In the genomic region with DNA sequence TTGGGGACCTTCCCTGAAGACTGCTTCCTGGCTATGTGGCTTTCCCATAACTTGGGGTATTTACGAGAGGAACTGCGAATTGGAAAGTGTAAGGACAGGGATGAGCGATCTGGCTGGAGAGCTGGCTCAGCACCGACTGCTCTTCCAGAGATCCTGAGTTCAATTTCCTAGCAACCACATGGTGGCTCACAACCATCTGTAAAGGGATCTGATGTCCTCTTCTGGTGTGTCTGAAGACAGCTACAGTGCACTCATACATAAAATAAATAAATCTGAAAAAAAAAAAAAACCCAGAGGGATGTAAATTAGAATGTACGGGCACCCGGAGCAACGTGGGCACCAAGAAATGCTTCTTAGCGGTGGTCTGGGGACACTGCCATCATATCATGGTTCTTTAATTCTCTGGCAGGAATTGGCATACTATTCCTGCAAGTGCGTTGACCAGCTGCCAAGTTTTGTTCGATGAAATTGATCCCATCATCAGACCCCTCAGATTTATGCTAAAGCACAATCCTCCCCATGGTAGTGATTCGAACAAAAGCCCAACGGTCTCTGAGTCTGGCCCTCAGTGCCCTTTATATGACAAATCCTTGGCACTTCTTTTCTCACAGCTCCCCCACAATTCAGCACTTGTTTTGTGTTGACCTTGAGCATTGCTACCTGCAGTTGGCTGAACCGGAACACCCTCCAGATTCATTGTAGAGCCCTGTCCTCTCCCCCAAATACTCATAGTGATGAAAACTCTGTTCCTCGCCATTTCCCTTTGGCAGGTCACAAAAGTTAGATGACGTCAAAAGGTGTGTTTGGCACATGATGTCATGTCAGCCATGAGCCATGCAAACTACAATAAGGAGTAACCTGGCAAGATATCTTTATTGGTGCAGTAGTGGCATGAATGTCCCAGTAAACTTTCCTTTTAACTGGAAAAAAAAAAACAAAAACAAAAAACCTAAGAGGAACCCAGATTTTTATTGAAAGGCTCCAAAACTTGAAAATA, we compare ENCODE assay signal across 9 mouse cellular contexts. TPM values are rescaled to one million over a fixed set of nuclear protein-coding genes. Genes with fewer than 3 reads are reported as not detected.
A peak's percentile ranks its signal among the peaks of the same experiment; 100 is the strongest.
DNase-seq lines count a peak whose midpoint lies in the region; ATAC-seq and TF ChIP-seq lines count a peak whose summit lies in the region.
"Had no signal": no experiment of that assay in that cellular context is flagged by ENCODE, and none has a peak within 500 bp of the region (broad histone marks: within the 10 kb centered on the region; RNA-seq: fewer than 3 reads in every experiment).

No protein-coding gene starts in this region.

- ATAC-seq in hindbrain, embryonic 13.5 days (ENCODE audit: low FRiP score), result peak; percentile 25; the same call in 1 of the 2 replicates
- ATAC-seq in liver, embryonic 16.5 days (ENCODE audit: low read depth), result peak; percentile 0; the same call in 1 of the 2 replicates

- no peak for TF ChIP-seq POLR2A in ES-Bruce4 (IDR thresholded peaks at IDR 0.05; ENCODE audit: insufficient read depth, low read length)
- no peak for TF ChIP-seq POLR2A in cortical plate, adult 2 months (IDR thresholded peaks at IDR 0.05; ENCODE audit: extremely low read depth, insufficient read depth, low read length)

- peak overlapping the region; percentile 44 for H3K9ac ChIP-seq in ES-Bruce4 (ENCODE audit: low read depth, poor library complexity, severe bottlenecking)
- H3K9ac ChIP-seq in hindbrain, embryonic 13.5 days, result peak overlapping the region; percentile 97
- H3K9ac ChIP-seq in liver, embryonic 16.5 days (ENCODE audit: low read depth, low read length), result peak overlapping the region; percentile 87

- no peaks in the 10 kb centered on the region for H3K27me3 ChIP-seq in ES-Bruce4 (ENCODE audit: control insufficient read depth, insufficient read depth, low read length, poor library complexity, severe bottlenecking)
- H3K27me3 ChIP-seq in hindbrain, embryonic 13.5 days, result no peaks in the 10 kb centered on the region
- H3K27me3 ChIP-seq in liver, embryonic 16.5 days (ENCODE audit: control insufficient read depth, insufficient read depth, low read depth, low read length), result no peaks in the 10 kb centered on the region

- H3K9me3 ChIP-seq in ES-Bruce4 (replicated peaks; ENCODE audit: control insufficient read depth, insufficient read depth, low read length, poor library complexity, severe bottlenecking), result no peaks in the 10 kb centered on the region
- H3K9me3 ChIP-seq in hindbrain, embryonic 13.5 days, result no peaks in the 10 kb centered on the region
- H3K9me3 ChIP-seq in liver, embryonic 16.5 days (replicated peaks; ENCODE audit: control insufficient read depth, low read length), result no peaks in the 10 kb centered on the region

- DNase-seq in kidney, adult 8-10 months, result peak; percentile 4 to 26
- no peak for DNase-seq in kidney, adult 18-20 months
- peak; percentile 56 for DNase-seq in testis, postnatal 10 days (ENCODE audit: low spot score)
- DNase-seq in left cerebral cortex, adult 8-10 months (ENCODE audit: low spot score in 2 of 2), result no peak

- TF ChIP-seq CTCF in ES-Bruce4 (IDR thresholded peaks at IDR 0.05; ENCODE audit: low read depth, low read length), result no peak
- TF ChIP-seq CTCF in cortical plate, adult 2 months (IDR thresholded peaks at IDR 0.05; ENCODE audit: extremely low read depth, insufficient read depth, low read length), result no peak

- no peaks in the 10 kb centered on the region for H3K4me1 ChIP-seq in ES-Bruce4 (ENCODE audit: control insufficient read depth, insufficient read depth, low read length)
- no peaks in the 10 kb centered on the region; the same call in 1 of the 2 replicates for H3K4me1 ChIP-seq in cortical plate, adult 2 months (ENCODE audit: control insufficient read depth, insufficient read depth, low read length)
- peaks cover 25% of the 10 kb centered on the region for H3K4me1 ChIP-seq in hindbrain, embryonic 13.5 days (replicated peaks)
- peaks cover 14% of the 10 kb centered on the region for H3K4me1 ChIP-seq in liver, embryonic 16.5 days (ENCODE audit: control insufficient read depth, low read depth, low read length)

- H3K27ac ChIP-seq in ES-Bruce4 (ENCODE audit: insufficient read depth, low read length), result peak overlapping the region; percentile 64
- peak overlapping the region; percentile 13 for H3K27ac ChIP-seq in cortical plate, adult 2 months (ENCODE audit: insufficient read depth, low read length)
- H3K27ac ChIP-seq in hindbrain, embryonic 13.5 days, result peak overlapping the region; percentile 88
- H3K27ac ChIP-seq in liver, embryonic 16.5 days (ENCODE audit: low read length), result peak overlapping the region; percentile 91

- peak overlapping the region; percentile 68 for H3K4me2 ChIP-seq in hindbrain, embryonic 13.5 days
- peak overlapping the region; percentile 85 for H3K4me2 ChIP-seq in liver, embryonic 16.5 days (ENCODE audit: low read depth, low read length)

- no peaks in the 10 kb centered on the region for H3K36me3 ChIP-seq in ES-Bruce4 (ENCODE audit: control insufficient read depth, insufficient read depth, low read length, poor library complexity, severe bottlenecking)
- H3K36me3 ChIP-seq in hindbrain, embryonic 13.5 days, result no peaks in the 10 kb centered on the region
- H3K36me3 ChIP-seq in liver, embryonic 16.5 days (ENCODE audit: control insufficient read depth, insufficient read depth), result no peaks in the 10 kb centered on the region

- no peak for TF ChIP-seq EP300 in ES-Bruce4 (IDR thresholded peaks at IDR 0.05; ENCODE audit: insufficient read depth, low read depth, low read length)

- WGBS in hindbrain, embryonic 13.5 days, result 21% methylated on average over 15 of the region's 15 CpGs
- WGBS in liver, embryonic 16.5 days (ENCODE audit: insufficient replicate concordance), result 15% methylated on average over 15 of the region's 15 CpGs

- H3K4me3 ChIP-seq in ES-Bruce4 (ENCODE audit: low read depth, low read length), result peak overlapping the region; percentile 84
- H3K4me3 ChIP-seq in cortical plate, adult 2 months (ENCODE audit: insufficient read depth, low read length), result peak overlapping the region; percentile 57
- peak overlapping the region; percentile 93 for H3K4me3 ChIP-seq in hindbrain, embryonic 13.5 days
- H3K4me3 ChIP-seq in liver, embryonic 16.5 days (ENCODE audit: low read depth, low read length), result peak overlapping the region; percentile 97

RNA-seq across cellular contexts. Expression of gene Gm49336, which starts 1.0 kb away (rescaled TPM):
- 85.2 and 91.3 TPM in 2 replicates for polyA plus RNA-seq in ES-Bruce4 (2011; ENCODE audit: insufficient read depth, insufficient read length, low read depth, missing spikeins)
- 43.6 and 44.6 TPM in 2 replicates for polyA plus RNA-seq in cortical plate, adult 2 months (2012; rRNA removed)
- polyA plus RNA-seq in hindbrain, embryonic 13.5 days (2015; fragmentation: Nextera tagmentation; extraction: Ambion mirVana), result 51.7 and 52.1 TPM in 2 replicates
- polyA plus RNA-seq in liver, embryonic 16.5 days (2015; fragmentation: Nextera tagmentation; extraction: Ambion mirVana), result 25.0 and 27.9 TPM in 2 replicates
- 10 to 100 TPM; 59.5 to 71.7 (median 65.4) TPM for total RNA-seq in left cerebral cortex, adult 8-10 months (2022)

RNA-seq across cellular contexts. Expression of gene Nupl1, which starts 1.1 kb away (rescaled TPM):
- not detected in 2 replicates for polyA plus RNA-seq in ES-Bruce4 (2011; ENCODE audit: insufficient read depth, insufficient read length, low read depth, missing spikeins)
- 0.08 and 0.13 TPM in 2 replicates for polyA plus RNA-seq in cortical plate, adult 2 months (2012; rRNA removed)
- polyA plus RNA-seq in hindbrain, embryonic 13.5 days (2015; fragmentation: Nextera tagmentation; extraction: Ambion mirVana), result 0.08 and 0.10 TPM in 2 replicates
- polyA plus RNA-seq in liver, embryonic 16.5 days (2015; fragmentation: Nextera tagmentation; extraction: Ambion mirVana), result 0.05 and 0.08 TPM in 2 replicates
- under 1 TPM in 1 of 4 experiments, not detected in 3; 0.26 TPM for total RNA-seq in left cerebral cortex, adult 8-10 months (2022)
- total RNA-seq: common myeloid progenitor, adult 5-6 weeks had no signal

RNA-seq across cellular contexts. Expression of gene Mtmr6, which starts 12.7 kb away (rescaled TPM):
- polyA plus RNA-seq in ES-Bruce4 (2011; ENCODE audit: insufficient read depth, insufficient read length, low read depth, missing spikeins), result 36.6 and 45.0 TPM in 2 replicates
- polyA plus RNA-seq in cortical plate, adult 2 months (2012; rRNA removed), result 91.3 and 93.7 TPM in 2 replicates
- 62.9 and 63.7 TPM in 2 replicates for polyA plus RNA-seq in hindbrain, embryonic 13.5 days (2015; fragmentation: Nextera tagmentation; extraction: Ambion mirVana)
- 13.1 and 14.2 TPM in 2 replicates for polyA plus RNA-seq in liver, embryonic 16.5 days (2015; fragmentation: Nextera tagmentation; extraction: Ambion mirVana)
- 100 to 1,000 TPM; 109 to 113 (median 110) TPM for total RNA-seq in left cerebral cortex, adult 8-10 months (2022)

RNA-seq across cellular contexts. Expression of gene Atp8a2, which starts 55.3 kb away (rescaled TPM):
- 1.1 and 1.7 TPM in 2 replicates for polyA plus RNA-seq in ES-Bruce4 (2011; ENCODE audit: insufficient read depth, insufficient read length, low read depth, missing spikeins)
- polyA plus RNA-seq in cortical plate, adult 2 months (2012; rRNA removed), result 15.2 and 15.3 TPM in 2 replicates
- 33.6 and 34.8 TPM in 2 replicates for polyA plus RNA-seq in hindbrain, embryonic 13.5 days (2015; fragmentation: Nextera tagmentation; extraction: Ambion mirVana)
- 4.0 and 5.3 TPM in 2 replicates for polyA plus RNA-seq in liver, embryonic 16.5 days (2015; fragmentation: Nextera tagmentation; extraction: Ambion mirVana)
- 10 to 100 TPM; 54.2 to 72.9 (median 63.0) TPM for total RNA-seq in left cerebral cortex, adult 8-10 months (2022)

Comparison
In these comparisons a context has a peak if more than half of its experiments do, and no peak if none do; other contexts are left out.
1. DNase-seq: peak in kidney, adult 8-10 months (2 of 2) and testis, postnatal 10 days (single experiment); none in kidney, adult 18-20 months (single experiment) and left cerebral cortex, adult 8-10 months (0 of 2).
2. H3K27ac ChIP-seq: peak in every context shown above with its lines; median percentile 91 in liver, embryonic 16.5 days; 88 in hindbrain, embryonic 13.5 days; 64 in ES-Bruce4; 13 in cortical plate, adult 2 months.
3. H3K9ac ChIP-seq: peak in every context shown above with its lines; median percentile 97 in hindbrain, embryonic 13.5 days; 87 in liver, embryonic 16.5 days; 44 in ES-Bruce4.
4. Peak in every context shown above with its lines, with median percentiles within 50 percentile points of each other: H3K4me3 ChIP-seq.